Mouse (Mus musculus) MEL (cell line): Measurements from ENCODE around the gene Zwint. TPM values are rescaled to one million over a fixed set of nuclear protein-coding genes. Genes with fewer than 3 reads are reported as not detected.

Experiments
- DNase-seq: peaks from one replicate; pipeline ENCODE4 v3.0.0; 2011; ENCODE audit warnings: low read depth, low spot score
- H3K27ac ChIP-seq: 2 replicates; pipeline ENCODE4 v1.5.1; 2012; ENCODE audit warnings: low read depth, mild to moderate bottlenecking, control low read depth, low read length, moderate library complexity; ENCODE audit not compliant: control insufficient read depth
- H3K27me3 ChIP-seq, 2 experiments: fragments of 150-350 bp in 1 of 2; sonication (generic) in 1 of 2; 2 replicates each; pipeline ENCODE4 v1.6.1; 2012; ENCODE audit warnings: low read length in 2 of 2, mild to moderate bottlenecking in 2 of 2, improper control_type of control experiment in 1 of 2, moderate library complexity in 1 of 2; ENCODE audit not compliant: insufficient read depth in 2 of 2, control insufficient read depth in 1 of 2
- H3K36me3 ChIP-seq, 2 experiments: 2 replicates each; pipeline ENCODE4 v1.6.1; 2012 to 2014; ENCODE audit warnings: low read length in 2 of 2, improper control_type of control experiment in 1 of 2, inconsistent platforms in 1 of 2, mild to moderate bottlenecking in 1 of 2; ENCODE audit not compliant: insufficient read depth in 2 of 2, control insufficient read depth in 1 of 2
- H3K4me1 ChIP-seq, 2 experiments: fragments of 150-350 bp in 1 of 2; sonication (generic) in 1 of 2; 2 replicates each; pipeline ENCODE4 v1.6.1; 2012; ENCODE audit warnings: low read length in 2 of 2, improper control_type of control experiment in 1 of 2, mild to moderate bottlenecking in 1 of 2; ENCODE audit not compliant: insufficient read depth in 2 of 2, control insufficient read depth in 1 of 2
- H3K4me3 ChIP-seq, 2 experiments: fragments of 150-350 bp in 1 of 2; sonication (generic) in 1 of 2; 2 replicates each; pipeline ENCODE4 v1.5.1; 2012; ENCODE audit warnings: low read depth in 2 of 2, low read length in 2 of 2, mild to moderate bottlenecking in 2 of 2, moderate library complexity in 2 of 2, control low read depth in 1 of 2, improper control_type of control experiment in 1 of 2; ENCODE audit not compliant: control insufficient read depth in 1 of 2, insufficient read depth in 1 of 2
- H3K79me2 ChIP-seq: 2 replicates; pipeline ENCODE4 v1.6.1; 2012; ENCODE audit warnings: mild to moderate bottlenecking, low read length, moderate library complexity; ENCODE audit not compliant: control insufficient read depth, poor library complexity, insufficient read depth
- H3K9ac ChIP-seq: 2 replicates; pipeline ENCODE4 v1.6.1; 2012; ENCODE audit warnings: low read depth, mild to moderate bottlenecking, control low read depth, low read length, moderate library complexity; ENCODE audit not compliant: control insufficient read depth, poor library complexity, severe bottlenecking
- H3K9me3 ChIP-seq: fragments of 150-350 bp; sonication (generic); replicated peaks from 2 replicates; pipeline ENCODE4 v1.6.1; 2012; ENCODE audit warnings: mild to moderate bottlenecking, low read length, improper control_type of control experiment, moderate library complexity; ENCODE audit not compliant: insufficient read depth
- BHLHE40 ChIP-seq: IDR thresholded peaks from 2 replicates; pipeline ENCODE4 v1.6.1; 2012; ENCODE audit warnings: low read depth, mild to moderate bottlenecking, inconsistent platforms, low read length, improper control_type of control experiment, borderline replicate concordance
- CHD1 ChIP-seq: IDR thresholded peaks from 2 replicates; pipeline ENCODE4 v1.6.1; 2012; ENCODE audit warnings: low read depth, mild to moderate bottlenecking, inconsistent platforms, low read length, improper control_type of control experiment
- CHD2 ChIP-seq: IDR thresholded peaks from 2 replicates; pipeline ENCODE4 v1.6.1; 2011; ENCODE audit warnings: low read length, improper control_type of control experiment
- CTCF ChIP-seq, 3 experiments: IDR thresholded peaks in 2 of 3; conservative IDR thresholded peaks in 1 of 3; 2 replicates each; pipeline ENCODE4 v1.5.1; 2011 to 2012; ENCODE audit warnings: low read length in 3 of 3, low read depth in 2 of 3, mild to moderate bottlenecking in 2 of 3, improper control_type of control experiment in 1 of 3, inconsistent platforms in 1 of 3, mixed read lengths in 1 of 3, moderate library complexity in 1 of 3; ENCODE audit not compliant: control insufficient read depth in 1 of 3, insufficient read depth in 1 of 3, poor library complexity in 1 of 3, severe bottlenecking in 1 of 3
- E2F4 ChIP-seq: IDR thresholded peaks from 2 replicates; pipeline ENCODE4 v1.6.1; 2011; ENCODE audit warnings: low read depth, low read length, improper control_type of control experiment, borderline replicate concordance
- ELF1 ChIP-seq: IDR thresholded peaks from 2 replicates; pipeline ENCODE4 v1.6.1; 2014; ENCODE audit warnings: low read depth, mild to moderate bottlenecking, inconsistent platforms, low read length, improper control_type of control experiment, moderate library complexity
- EP300 ChIP-seq, 2 experiments: IDR thresholded peaks; 2 replicates each; pipeline ENCODE4 v1.6.1; 2011; ENCODE audit warnings: improper control_type of control experiment in 2 of 2, low read length in 2 of 2, low read depth in 1 of 2, mild to moderate bottlenecking in 1 of 2
- ETS1 ChIP-seq: IDR thresholded peaks from 2 replicates; pipeline ENCODE4 v1.6.1; 2012; ENCODE audit warnings: low read depth, mild to moderate bottlenecking, inconsistent platforms, low read length, improper control_type of control experiment, moderate library complexity
- GABPA ChIP-seq: IDR thresholded peaks from 2 replicates; pipeline ENCODE4 v1.6.1; 2012; ENCODE audit warnings: low read depth, mild to moderate bottlenecking, inconsistent platforms, low read length, improper control_type of control experiment, moderate library complexity
- GATA1 ChIP-seq: IDR thresholded peaks from 2 replicates; pipeline ENCODE4 v1.6.1; 2011; ENCODE audit warnings: low read depth, low read length, improper control_type of control experiment
- HCFC1 ChIP-seq: IDR thresholded peaks from 2 replicates; pipeline ENCODE4 v1.6.1; 2012; ENCODE audit warnings: low read depth, mild to moderate bottlenecking, inconsistent platforms, low read length, improper control_type of control experiment, moderate library complexity
- JUND ChIP-seq: IDR thresholded peaks from 2 replicates; pipeline ENCODE4 v1.6.1; 2011; ENCODE audit warnings: low read depth, mild to moderate bottlenecking, improper control_type of control experiment, low read length
- KAT2A ChIP-seq: conservative IDR thresholded peaks from 2 replicates; pipeline ENCODE4 v1.6.1; 2012; ENCODE audit warnings: low read depth, low read length, improper control_type of control experiment, inconsistent platforms
- MAX ChIP-seq: IDR thresholded peaks from 2 replicates; pipeline ENCODE4 v1.6.1; 2011; ENCODE audit warnings: low read length, improper control_type of control experiment
- MAZ ChIP-seq: IDR thresholded peaks from 2 replicates; pipeline ENCODE4 v1.6.1; 2012; ENCODE audit warnings: low read depth, mild to moderate bottlenecking, inconsistent platforms, low read length, improper control_type of control experiment
- MEF2A ChIP-seq: IDR thresholded peaks from 2 replicates; pipeline ENCODE4 v1.6.1; 2014; ENCODE audit warnings: low read depth, mild to moderate bottlenecking, inconsistent platforms, low read length, improper control_type of control experiment; ENCODE audit not compliant: poor library complexity, insufficient replicate concordance, severe bottlenecking; ENCODE audit errors: extremely low read depth
- MXI1 ChIP-seq: IDR thresholded peaks from 2 replicates; pipeline ENCODE4 v1.6.1; 2011; ENCODE audit warnings: mild to moderate bottlenecking, low read depth, low read length, improper control_type of control experiment
- MYB ChIP-seq: IDR thresholded peaks from 2 replicates; pipeline ENCODE4 v1.6.1; 2011; ENCODE audit warnings: mild to moderate bottlenecking, low read depth, low read length, improper control_type of control experiment
- MYC ChIP-seq: IDR thresholded peaks from 2 replicates; pipeline ENCODE4 v1.6.1; 2011; ENCODE audit warnings: low read depth, mild to moderate bottlenecking, low read length, improper control_type of control experiment, moderate library complexity
- NELFE ChIP-seq: IDR thresholded peaks from 2 replicates; pipeline ENCODE4 v1.6.1; 2011; ENCODE audit warnings: low read depth, low read length, improper control_type of control experiment
- NRF1 ChIP-seq: IDR thresholded peaks from 2 replicates; pipeline ENCODE4 v1.6.1; 2014; ENCODE audit warnings: low read depth, mild to moderate bottlenecking, inconsistent platforms, low read length, improper control_type of control experiment, moderate library complexity; ENCODE audit not compliant: poor library complexity, insufficient read depth, severe bottlenecking
- POLR2A ChIP-seq, 2 experiments: IDR thresholded peaks; 2 replicates each; pipeline ENCODE4 v1.6.1; 2011 to 2012; ENCODE audit warnings: low read length in 2 of 2, mild to moderate bottlenecking in 2 of 2, control low read depth in 1 of 2, improper control_type of control experiment in 1 of 2, low read depth in 1 of 2, moderate library complexity in 1 of 2; ENCODE audit not compliant: control insufficient read depth in 1 of 2, insufficient read depth in 1 of 2, poor library complexity in 1 of 2
- POLR2AphosphoS2 ChIP-seq: IDR thresholded peaks from 2 replicates; pipeline ENCODE4 v1.6.1; 2011; ENCODE audit warnings: low read length, improper control_type of control experiment
- POLR2AphosphoS5 ChIP-seq: IDR thresholded peaks from 2 replicates; pipeline ENCODE4 v1.6.1; 2012; ENCODE audit warnings: low read depth, borderline replicate concordance, mild to moderate bottlenecking, inconsistent platforms, low read length, moderate library complexity, mixed read lengths
- RAD21 ChIP-seq: IDR thresholded peaks from 2 replicates; pipeline ENCODE4 v1.6.1; 2011; ENCODE audit warnings: mild to moderate bottlenecking, low read depth, low read length, improper control_type of control experiment
- RCOR1 ChIP-seq: IDR thresholded peaks from 2 replicates; pipeline ENCODE4 v1.6.1; 2012; ENCODE audit warnings: low read depth, mild to moderate bottlenecking, inconsistent platforms, low read length, improper control_type of control experiment
- SIN3A ChIP-seq: IDR thresholded peaks from 2 replicates; pipeline ENCODE4 v1.6.1; 2012; ENCODE audit warnings: low read length, improper control_type of control experiment, inconsistent platforms
- SMC3 ChIP-seq: IDR thresholded peaks from 2 replicates; pipeline ENCODE4 v1.6.1; 2011; ENCODE audit warnings: low read depth, low read length, improper control_type of control experiment
- TAL1 ChIP-seq: IDR thresholded peaks from 2 replicates; pipeline ENCODE4 v1.6.1; 2012; ENCODE audit warnings: mild to moderate bottlenecking, inconsistent platforms, low read length, moderate library complexity, mixed read lengths
- TBP ChIP-seq: IDR thresholded peaks from 2 replicates; pipeline ENCODE4 v1.8.0; 2011; ENCODE audit warnings: low read depth, low read length, improper control_type of control experiment
- TCF12 ChIP-seq: IDR thresholded peaks from 2 replicates; pipeline ENCODE4 v1.6.1; 2014; ENCODE audit warnings: low read depth, mild to moderate bottlenecking, inconsistent platforms, low read length, improper control_type of control experiment, moderate library complexity
- UBTF ChIP-seq: IDR thresholded peaks from 2 replicates; pipeline ENCODE4 v1.6.1; 2012; ENCODE audit warnings: low read depth, mild to moderate bottlenecking, inconsistent platforms, low read length, improper control_type of control experiment, moderate library complexity, borderline replicate concordance; ENCODE audit not compliant: insufficient read depth
- USF1 ChIP-seq: IDR thresholded peaks from 2 replicates; pipeline ENCODE4 v1.6.1; 2014; ENCODE audit warnings: low read depth, mild to moderate bottlenecking, inconsistent platforms, low read length, improper control_type of control experiment, moderate library complexity
- USF2 ChIP-seq, 2 experiments: IDR thresholded peaks; 2 replicates each; pipeline ENCODE4 v1.6.1; 2011 to 2012; ENCODE audit warnings: improper control_type of control experiment in 2 of 2, low read length in 2 of 2, borderline replicate concordance in 1 of 2, inconsistent platforms in 1 of 2, low read depth in 1 of 2, mild to moderate bottlenecking in 1 of 2; ENCODE audit not compliant: insufficient read depth in 1 of 2
- ZC3H11A ChIP-seq: IDR thresholded peaks from 2 replicates; pipeline ENCODE4 v1.6.1; 2012; ENCODE audit warnings: low read depth, mild to moderate bottlenecking, inconsistent platforms, low read length, improper control_type of control experiment
- ZKSCAN1 ChIP-seq: IDR thresholded peaks from 2 replicates; pipeline ENCODE4 v1.6.1; 2012; ENCODE audit warnings: low read depth, mild to moderate bottlenecking, inconsistent platforms, low read length, improper control_type of control experiment, moderate library complexity
- ZMIZ1 ChIP-seq: IDR thresholded peaks from 2 replicates; pipeline ENCODE4 v1.6.1; 2012; ENCODE audit warnings: low read depth, mild to moderate bottlenecking, inconsistent platforms, low read length, improper control_type of control experiment, moderate library complexity
- ZNF384 ChIP-seq: IDR thresholded peaks from 2 replicates; pipeline ENCODE4 v1.6.1; 2012; ENCODE audit warnings: low read depth, mild to moderate bottlenecking, inconsistent platforms, low read length, improper control_type of control experiment
- polyA plus RNA-seq, 2 experiments: library from polyadenylated mRNA; stranded (reverse) in 1 of 2; unstranded in 1 of 2; fragments of >175 nt in 1 of 2; fragments of >200 nt in 1 of 2; gene quantifications; 2 replicates each; pipeline versions ENCODE4 v1.2.1 to v1.2.4; 2012; ENCODE audit warnings: low replicate concordance in 2 of 2, low read depth in 1 of 2; ENCODE audit not compliant: insufficient read length in 2 of 2, insufficient read depth in 1 of 2, missing spikeins in 1 of 2
- total RNA-seq: library from RNA; depleted of rRNA; stranded (reverse); fragments of 300-350 nt; gene quantifications from 2 replicates; pipeline ENCODE4 v1.2.3, GENCODE M21; 2012

Gene Zwint
- total and polyA plus RNA-seq, 3 experiments, result 170 to 555 (median 214) TPM

- peaks cover 0 to 19% of the 10 kb centered on the region in 2 experiments; a peak in 2 of 4 replicates for H3K36me3 ChIP-seq
- DNase-seq, result peak; percentile 92
- H3K9me3 ChIP-seq, result no peaks in the 10 kb centered on the region
- H3K27ac ChIP-seq, result peak overlapping the region; percentile 46
- H3K79me2 ChIP-seq, result no peaks in the 10 kb centered on the region
- H3K4me3 ChIP-seq, result no peak overlapping the region
- no peak overlapping the region for H3K9ac ChIP-seq
- no peaks in the 10 kb centered on the region for H3K27me3 ChIP-seq
- peaks cover 0 to 12% of the 10 kb centered on the region in 2 experiments; a peak in 3 of 4 replicates for H3K4me1 ChIP-seq
- TF ChIP-seq BHLHE40 (no peak), GATA1 (peak; percentile 93), TAL1 (peak; percentile 94), ZKSCAN1 (no peak), ZMIZ1 (no peak), MAX (no peak), EP300 (IDR thresholded peaks at IDR 0.05; ENCODE audit: low read depth in 1 of 2, low read length in 2 of 2) (peak; percentile 81 to 89), CTCF (IDR thresholded peaks at IDR 0.05 in 2 of 3, conservative IDR thresholded peaks at IDR 0.05 in 1 of 3; ENCODE audit: control insufficient read depth in 1 of 3, insufficient read depth in 1 of 3, low read depth in 2 of 3, low read length in 3 of 3, poor library complexity in 1 of 3, severe bottlenecking in 1 of 3) (no peak), USF1 (no peak), NRF1 (no peak), JUND (no peak), MYC (no peak), NELFE (no peak), CHD1 (no peak), POLR2AphosphoS5 (no peak), KAT2A (no peak), RAD21 (no peak), CHD2 (no peak), SIN3A (peak; percentile 60), TCF12 (peak; percentile 88), GABPA (no peak), HCFC1 (no peak), UBTF (no peak), E2F4 (no peak), SMC3 (no peak), POLR2A (IDR thresholded peaks at IDR 0.05; ENCODE audit: control insufficient read depth in 1 of 2, insufficient read depth in 1 of 2, low read depth in 1 of 2, low read length in 2 of 2, poor library complexity in 1 of 2) (no peak), POLR2AphosphoS2 (no peak), MEF2A (no peak), ETS1 (peak; percentile 83), MXI1 (0 out of 2 replicates have a peak, but pooled peaks have one; percentile 43), MYB (no peak), MAZ (peak; percentile 27; the same call in 1 of the 2 replicates), ZC3H11A (no peak), ZNF384 (no peak), ELF1 (no peak), RCOR1 (peak; percentile 94), USF2 (IDR thresholded peaks at IDR 0.05; ENCODE audit: borderline replicate concordance in 1 of 2, insufficient read depth in 1 of 2, low read depth in 1 of 2, low read length in 2 of 2) (no peak), TBP (no peak)
These were observed 21.9 kb downstream of the Zwint start for GRCm38 (mm10) chr10:72676550-72676949.
